Comparison of ENCODE assay signal across 22 mouse cellular contexts in genomic region chr11:63122776-63123350, GRCm38 (mm10). TPM values are rescaled to one million over a fixed set of nuclear protein-coding genes. Genes with fewer than 3 reads are reported as not detected.
DNase-seq lines count a peak whose midpoint lies in the region; ATAC-seq lines count a peak whose summit lies in the region.
"Had no signal": no experiment of that assay in that cellular context is flagged by ENCODE, and none has a peak within 500 bp of the region (broad histone marks: within the 10 kb centered on the region; RNA-seq: fewer than 3 reads in every experiment).

No protein-coding gene starts in this region.

- WGBS in lung, embryonic 16.5 days = 39% methylated on average over 4 of the region's 4 CpGs
- 43% methylated on average over 4 of the region's 4 CpGs for WGBS in limb, embryonic 12.5 days

- intact Hi-C loops in heart, postnatal 10 days (cut with DNase I) = no loop called here

- peak; percentile 70 for DNase-seq in heart, adult 11 months
- DNase-seq in heart, postnatal 10 days = no peak
- DNase-seq in lung, postnatal 10 days = no peak
- no peak for DNase-seq in embryo, embryonic 11 days
- no peak for DNase-seq in Muller cell, postnatal 12 days (ENCODE audit: inconsistent ontology term)
- DNase-seq: adrenal gland, postnatal 10 days; B cell, adult 2 months; cerebellum, adult 11 months; cerebellum, adult 8-10 months; cerebellum, postnatal 14 days; heart, adult 2 months had no signal

- H3K9ac ChIP-seq in lung, embryonic 16.5 days (ENCODE audit: low read length) = no peak overlapping the region
- H3K9ac ChIP-seq in limb, embryonic 12.5 days (replicated peaks) = no peak overlapping the region
- H3K9ac ChIP-seq: embryonic facial prominence, embryonic 12.5 days; forebrain, embryonic 15.5 days; heart, embryonic 15.5 days; hindbrain, embryonic 14.5 days had no signal

- no peak overlapping the region for H3K4me3 ChIP-seq in lung, embryonic 16.5 days (ENCODE audit: low read length)
- H3K4me3 ChIP-seq in limb, embryonic 12.5 days (replicated peaks) = no peak overlapping the region
- H3K4me3 ChIP-seq: embryonic facial prominence, embryonic 12.5 days; forebrain, embryonic 15.5 days; heart, adult 2 months; heart, embryonic 15.5 days; hindbrain, embryonic 10.5 days had no signal

- ATAC-seq in lung, embryonic 16.5 days (ENCODE audit: low read depth) = 0 out of 2 replicates have a peak, but pooled peaks have one; percentile 23
- no peak for ATAC-seq in limb, embryonic 12.5 days (ENCODE audit: insufficient number of reproducible peaks, insufficient read depth, low FRiP score, low TSS enrichment, low read depth)
- ATAC-seq: CD4-positive, CD25-positive, alpha-beta regulatory T cell, adult 4 months; forebrain, embryonic 15.5 days had no signal

- no peaks in the 10 kb centered on the region for H3K27me3 ChIP-seq in lung, embryonic 16.5 days (ENCODE audit: control insufficient read depth, insufficient read depth, low read depth, low read length)
- H3K27me3 ChIP-seq in limb, embryonic 12.5 days = peaks cover 3% of the 10 kb centered on the region; the same call in 1 of the 2 replicates
- H3K27me3 ChIP-seq: embryonic facial prominence, embryonic 12.5 days; forebrain, embryonic 15.5 days; heart, embryonic 15.5 days had no signal

- H3K36me3 ChIP-seq in lung, embryonic 16.5 days (ENCODE audit: control insufficient read depth, insufficient read depth, low read length) = no peaks in the 10 kb centered on the region
- H3K36me3 ChIP-seq in limb, embryonic 12.5 days = no peaks in the 10 kb centered on the region
- H3K36me3 ChIP-seq: embryonic facial prominence, embryonic 12.5 days; forebrain, embryonic 15.5 days; G1E; heart, embryonic 15.5 days; hindbrain, embryonic 10.5 days had no signal

- peaks cover 3% of the 10 kb centered on the region; the same call in 1 of the 2 replicates for H3K4me1 ChIP-seq in lung, embryonic 16.5 days (replicated peaks; ENCODE audit: control insufficient read depth, insufficient read depth, low read length)
- peaks cover 30% of the 10 kb centered on the region for H3K4me1 ChIP-seq in limb, embryonic 12.5 days (replicated peaks)
- H3K4me1 ChIP-seq: forebrain, embryonic 15.5 days had no signal

- no peaks in the 10 kb centered on the region for H3K9me3 ChIP-seq in lung, embryonic 16.5 days (ENCODE audit: control insufficient read depth, low read length)
- H3K9me3 ChIP-seq in limb, embryonic 12.5 days = no peaks in the 10 kb centered on the region
- H3K9me3 ChIP-seq: embryonic facial prominence, embryonic 12.5 days; forebrain, embryonic 15.5 days; heart, embryonic 15.5 days; hindbrain, embryonic 10.5 days had no signal

- H3K4me2 ChIP-seq in lung, embryonic 16.5 days (ENCODE audit: low read depth, low read length) = no peak overlapping the region
- no peak overlapping the region for H3K4me2 ChIP-seq in limb, embryonic 12.5 days
- H3K4me2 ChIP-seq: embryonic facial prominence, embryonic 12.5 days; forebrain, embryonic 15.5 days; heart, embryonic 11.5 days; heart, embryonic 15.5 days; hindbrain, embryonic 14.5 days had no signal

- peak overlapping the region; percentile 6 for H3K27ac ChIP-seq in lung, embryonic 16.5 days (ENCODE audit: low read length)
- peak overlapping the region; percentile 71 for H3K27ac ChIP-seq in limb, embryonic 12.5 days
- H3K27ac ChIP-seq: embryonic facial prominence, embryonic 12.5 days; forebrain, embryonic 15.5 days; heart, adult 2 months; heart, embryonic 15.5 days; hindbrain, embryonic 10.5 days; hindbrain, embryonic 14.5 days had no signal

RNA-seq across cellular contexts. Expression of gene Pmp22, which starts 5.9 kb away (rescaled TPM):
- 100 to 1,000 TPM in 1 of 2 experiments, 10 to 100 TPM in 1; 81.7 to 120 TPM for total RNA-seq in heart, postnatal 10 days (2021)
- 298 and 312 TPM in 2 replicates for polyA plus RNA-seq in lung, embryonic 16.5 days (2015; fragmentation: Nextera tagmentation; extraction: Ambion mirVana)
- polyA plus RNA-seq in limb, embryonic 12.5 days (2016; fragmentation: Nextera tagmentation; extraction: Ambion mirVana) = 56.8 and 65.1 TPM in 2 replicates
- total RNA-seq: common myeloid progenitor, adult 5-6 weeks had no signal
- polyA plus RNA-seq: CD4-positive, CD25-positive, alpha-beta regulatory T cell, adult 4 months; G1E had no signal
